Mouse (Mus musculus): ENCODE measurements at regions not wholly inside any gene's neighbourhood (a gene's known extent, or its start where the extent isn't known, plus 50 kb on each side); places are given as distances from the start of the nearest gene placed in this dataset.
"Not testable (repeated sequence)": the region's sequence is repeated elsewhere in the genome, so short reads cannot be mapped to it uniquely, and the experiment has no call there.

DNA sequence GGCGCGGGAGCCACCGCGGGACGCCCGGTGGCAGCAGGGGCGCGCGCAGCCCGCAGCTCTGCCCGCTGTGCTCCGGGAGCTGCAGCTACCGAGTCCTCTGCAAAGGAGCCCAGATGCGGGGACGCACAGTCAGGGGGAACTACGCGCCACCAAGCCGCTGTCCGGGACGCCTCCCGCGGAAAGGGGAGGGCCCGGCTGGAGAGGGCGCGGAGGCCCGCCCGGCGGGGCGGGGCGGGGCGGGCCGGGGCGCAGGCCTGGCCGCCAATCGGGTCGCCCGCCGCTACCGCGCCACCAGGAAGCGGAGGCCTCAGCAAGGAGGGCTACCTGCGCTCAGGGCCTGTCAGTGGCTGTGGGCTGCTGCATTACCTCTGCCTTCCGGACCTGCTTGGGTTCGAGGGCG lies 1156.9 kb downstream of the Gm10330 start:
- not testable (repeated sequence) for H3K27me3 ChIP-seq (replicated peaks; ENCODE audit: control insufficient read depth, insufficient read depth, low read length); H3K9ac ChIP-seq (replicated peaks; ENCODE audit: low read depth, low read length); H3K4me3 ChIP-seq (replicated peaks; ENCODE audit: low read length); H3K36me3 ChIP-seq (ENCODE audit: control insufficient read depth, insufficient read depth); H3K4me1 ChIP-seq (replicated peaks; ENCODE audit: control insufficient read depth, insufficient read depth, low read length); H3K9me3 ChIP-seq (ENCODE audit: control insufficient read depth, low read length); H3K27ac ChIP-seq (ENCODE audit: low read length); H3K4me2 ChIP-seq (ENCODE audit: low read length)
- 0 out of 2 replicates have a peak, but pooled peaks have one; percentile 36 for ATAC-seq
- WGBS = no CpG with 5 or more reads among the region's 45 CpGs

Data from forebrain, embryonic 16.5 days (tissue).